Mouse (Mus musculus): ENCODE measurements at regions not wholly inside any gene's neighbourhood (a gene's known extent, or its start where the extent isn't known, plus 50 kb on each side); places are given as distances from the start of the nearest gene placed in this dataset.

DNA sequence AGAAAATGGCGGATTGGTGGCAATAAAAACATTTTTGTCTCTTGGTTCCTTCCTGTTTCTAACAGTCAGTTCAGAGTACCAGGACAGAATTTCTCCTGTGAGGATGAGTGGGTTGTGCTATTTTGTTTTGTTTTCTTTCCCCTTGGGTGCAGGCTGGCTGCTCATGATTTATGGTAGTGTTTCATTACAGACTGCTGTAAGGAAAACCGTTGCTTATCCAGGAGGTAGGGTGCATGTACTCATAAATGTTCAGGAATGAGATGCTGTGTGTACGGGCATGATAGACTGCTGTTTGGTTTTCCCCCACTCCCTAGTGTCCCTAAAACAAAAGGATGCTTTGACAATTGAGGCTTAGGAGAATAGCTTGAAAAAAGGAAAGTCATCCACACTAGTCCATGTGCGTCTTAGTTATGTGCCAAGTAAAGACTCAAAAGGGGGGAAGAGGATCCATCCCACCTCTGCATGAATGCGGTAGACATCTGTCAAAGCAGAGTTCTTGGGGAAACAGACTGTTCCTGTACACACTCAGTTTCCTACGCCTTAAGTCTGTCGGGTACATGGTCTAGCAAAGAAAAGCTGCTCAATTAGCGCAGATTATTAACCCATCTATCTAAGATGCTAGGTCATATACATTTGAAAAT is 158.9 kb upstream of the Arid1b start:
- TF ChIP-seq CTCF (IDR thresholded peaks at IDR 0.05; ENCODE audit: insufficient read depth, low read length), result no peak
- no peak for TF ChIP-seq POLR2A (IDR thresholded peaks at IDR 0.05; ENCODE audit: borderline replicate concordance, extremely low read depth, low read depth, low read length)
